Mouse (Mus musculus) urinary bladder, postnatal 14 days (tissue): ENCODE measurements at regions not wholly inside any gene's neighbourhood (a gene's known extent, or its start where the extent isn't known, plus 50 kb on each side); places are given as distances from the start of the nearest gene placed in this dataset.
"Not testable (repeated sequence)": the region's sequence is repeated elsewhere in the genome, so short reads cannot be mapped to it uniquely, and the experiment has no call there.

ENCODE experiments used
- DNase-seq: peaks from one replicate; pipeline ENCODE4 v3.0.0; 2021; ENCODE audit warnings: low spot score

DNA sequence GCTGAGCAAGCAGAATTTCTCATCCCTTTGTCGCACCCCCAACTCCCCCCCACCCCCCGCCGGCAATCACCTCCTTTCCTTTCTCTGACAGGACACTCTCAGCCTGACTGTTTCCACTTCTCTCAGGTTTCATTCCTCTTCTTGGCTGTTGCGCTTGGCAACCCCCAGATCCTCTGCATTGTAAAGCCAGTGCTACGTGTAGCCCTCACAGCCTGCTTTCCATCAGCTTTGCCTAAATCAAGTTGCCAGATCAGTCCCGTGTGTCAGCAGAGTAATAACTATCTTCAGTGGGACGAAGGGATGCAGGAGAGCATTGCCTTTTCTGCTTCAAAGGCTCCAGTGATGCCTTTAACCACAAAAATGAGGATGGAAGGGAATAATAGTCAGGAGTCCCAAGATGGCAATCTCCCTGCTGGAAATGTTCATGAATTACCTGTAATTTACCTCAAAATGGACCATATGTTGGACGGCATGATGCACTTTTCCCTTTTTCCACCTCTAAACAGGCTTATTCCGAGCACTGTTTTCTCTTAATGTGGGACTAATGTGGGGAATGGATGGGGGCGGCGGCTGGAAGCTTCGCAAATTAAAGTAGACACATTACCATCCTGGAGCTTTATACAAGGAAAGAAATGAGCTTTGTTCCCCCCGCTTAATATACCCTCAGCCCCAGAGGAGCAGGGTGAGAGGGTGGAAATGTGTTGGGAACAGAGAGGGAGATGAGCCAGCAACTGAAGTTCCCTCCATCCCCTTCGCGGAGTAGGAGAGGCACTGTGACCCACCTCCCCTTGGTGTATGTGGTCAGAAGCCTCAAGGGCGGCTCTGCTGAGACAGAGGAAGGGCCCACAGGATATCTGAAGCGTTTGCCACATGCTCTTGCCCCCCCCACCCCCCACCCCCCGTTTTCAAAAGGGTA is 168.3 kb upstream of the Npvf start:
- no peak for DNase-seq

- DNase-seq, result no peak
Measured at GRCm38 (mm10) chr6:50823220-50823910, 169.1 kb upstream of the Npvf start.

GRCm38 (mm10) chr6:50824466-50824865 is 170.2 kb upstream of the Npvf start:
- no peak for DNase-seq

- DNase-seq, result no peak
Measured at GRCm38 (mm10) chr6:50831725-50832124, 177.5 kb upstream of the Npvf start.

GRCm38 (mm10) chr6:50835997-50836625 is 181.9 kb upstream of the Npvf start:
- no peak for DNase-seq

- DNase-seq, result no peak
Measured at GRCm38 (mm10) chr6:50840826-50841225, 186.6 kb upstream of the Npvf start.

- DNase-seq, result not testable (repeated sequence)
Measured at GRCm38 (mm10) chr6:50845246-50845645, 191.0 kb upstream of the Npvf start.

GRCm38 (mm10) chr6:50846740-50847516 is 192.7 kb upstream of the Npvf start:
- no peak for DNase-seq

GRCm38 (mm10) chr6:50847548-50847947 is 193.3 kb upstream of the Npvf start:
- DNase-seq, result no peak

- peak; percentile 29 for DNase-seq
Measured at GRCm38 (mm10) chr6:50859162-50859561, 204.9 kb upstream of the Npvf start.

GRCm38 (mm10) chr6:50877991-50878390 is 223.8 kb upstream of the Npvf start:
- no peak for DNase-seq

GRCm38 (mm10) chr6:50882298-50882697 is 228.1 kb upstream of the Npvf start:
- DNase-seq, result no peak

DNA sequence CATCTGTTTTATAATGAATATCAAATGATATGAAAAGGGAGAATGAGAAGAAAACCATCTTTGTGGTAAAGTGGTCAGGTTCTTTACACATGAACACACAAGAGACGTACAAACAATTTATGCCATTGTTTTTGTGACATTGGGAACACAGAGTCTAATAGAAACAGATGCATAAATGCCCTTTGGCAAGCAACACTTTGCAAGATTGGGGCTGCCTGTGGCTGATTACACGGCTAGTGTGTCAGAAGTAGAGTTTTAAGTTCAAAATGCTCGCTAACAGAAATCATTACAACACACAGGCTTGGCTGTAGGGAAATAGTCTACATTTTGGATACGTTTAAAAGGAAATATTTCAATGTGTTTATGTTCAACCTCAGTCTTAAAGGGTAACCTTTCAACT is 228.5 kb upstream of the Npvf start:
- DNase-seq, result no peak

DNA sequence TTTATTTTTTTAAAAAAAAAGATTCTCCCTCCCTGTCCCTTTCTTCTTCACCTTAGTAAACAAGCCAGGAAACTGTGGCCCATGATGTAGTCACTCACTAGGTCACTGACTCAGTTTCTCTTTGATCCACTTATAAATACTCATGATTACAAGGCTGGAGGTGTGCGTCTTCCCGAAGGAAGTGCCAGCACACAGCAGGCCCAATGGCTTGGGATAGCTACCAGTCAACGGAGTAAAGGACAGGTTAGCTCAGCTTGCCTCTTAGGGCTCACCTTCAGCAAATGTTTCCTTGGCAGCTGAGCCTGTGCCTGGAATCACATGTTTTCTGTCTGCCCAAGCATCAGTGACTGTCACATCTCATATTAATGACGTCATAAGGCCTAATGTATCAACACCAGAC is 230.8 kb upstream of the Npvf start:
- DNase-seq, result no peak

DNA sequence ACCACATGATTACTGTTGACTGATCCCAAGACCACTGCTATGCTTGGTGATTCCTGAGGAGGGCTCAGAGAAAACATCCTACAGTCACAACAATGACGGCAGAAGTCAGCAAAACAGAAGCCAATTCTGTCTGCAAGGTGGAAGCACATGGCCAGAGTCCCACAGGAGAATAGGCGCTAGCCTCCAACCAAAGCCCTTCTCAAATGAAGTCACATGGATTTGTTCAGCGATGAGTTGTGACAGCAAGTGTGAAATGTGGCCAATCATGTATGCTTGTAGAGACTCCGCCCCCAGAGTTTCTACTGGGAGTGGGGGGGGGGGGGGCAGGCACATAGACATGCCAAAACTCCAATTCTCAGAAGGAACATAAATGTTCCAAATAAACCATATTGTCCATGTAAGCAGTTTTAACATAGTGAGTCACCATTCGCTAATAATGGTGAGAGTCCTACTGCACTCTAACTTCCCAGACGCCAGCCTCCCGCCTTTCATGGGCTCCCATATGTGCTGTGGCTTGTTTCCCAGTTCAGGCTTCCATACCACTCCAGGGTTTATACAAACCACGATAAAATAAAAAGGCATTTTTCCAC is 231.6 kb upstream of the Npvf start:
- no peak for DNase-seq

DNA sequence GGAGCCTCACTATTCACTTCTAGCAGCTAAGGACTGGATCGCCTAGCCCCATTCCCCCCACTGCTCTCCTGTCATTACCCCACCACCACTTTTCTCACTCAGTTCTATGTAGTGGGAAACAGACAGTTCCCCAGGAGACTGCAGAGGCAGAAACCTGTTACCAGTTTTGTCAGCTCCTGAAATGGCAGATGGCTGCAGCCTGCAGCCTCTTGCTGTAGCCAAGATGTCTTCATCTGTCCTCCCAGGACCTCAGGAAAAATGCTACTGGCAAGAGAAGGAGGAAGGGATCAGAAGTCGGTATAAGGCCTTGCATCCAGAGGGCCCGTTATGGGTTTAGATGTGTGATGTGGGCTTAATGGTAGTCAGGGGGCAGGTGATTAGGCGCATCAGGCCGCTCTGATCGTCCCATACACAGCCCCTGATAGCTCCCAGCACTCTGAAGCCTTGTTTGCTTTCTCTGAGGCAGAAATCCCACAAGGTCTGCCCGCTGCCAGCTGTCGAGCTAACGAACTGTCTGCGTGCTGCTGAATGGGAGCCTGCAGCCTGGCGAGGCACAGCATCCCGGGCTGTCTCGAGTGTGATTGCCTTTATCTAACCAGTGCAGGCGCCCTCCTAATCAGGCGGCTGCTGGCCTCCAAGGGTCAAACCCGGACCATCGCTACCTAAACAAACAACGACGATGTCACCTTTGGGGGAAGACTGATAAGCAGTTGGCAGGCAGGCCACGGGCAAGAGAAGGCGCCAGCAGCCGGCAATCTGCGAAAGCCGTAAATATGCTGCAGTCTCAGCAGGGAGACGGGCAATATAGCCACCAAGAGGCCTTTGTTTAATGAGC is 236.3 kb upstream of the Npvf start:
- no peak for DNase-seq

DNA sequence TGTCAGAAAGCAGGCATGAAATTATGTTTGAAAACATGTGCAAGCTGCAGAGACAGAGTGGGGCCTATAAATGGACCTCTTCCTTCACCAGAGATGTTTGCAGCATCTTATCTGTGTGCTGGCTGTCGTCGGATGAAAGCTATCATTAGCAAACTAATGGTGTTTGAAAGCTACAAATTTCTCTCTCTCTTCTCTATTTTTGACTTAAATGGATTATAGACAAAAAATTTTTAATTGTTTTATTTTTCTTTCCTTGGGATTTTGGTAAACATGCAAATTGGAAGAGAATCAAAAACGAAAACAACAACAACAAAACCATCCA is 236.9 kb upstream of the Npvf start:
- no peak for DNase-seq

DNA sequence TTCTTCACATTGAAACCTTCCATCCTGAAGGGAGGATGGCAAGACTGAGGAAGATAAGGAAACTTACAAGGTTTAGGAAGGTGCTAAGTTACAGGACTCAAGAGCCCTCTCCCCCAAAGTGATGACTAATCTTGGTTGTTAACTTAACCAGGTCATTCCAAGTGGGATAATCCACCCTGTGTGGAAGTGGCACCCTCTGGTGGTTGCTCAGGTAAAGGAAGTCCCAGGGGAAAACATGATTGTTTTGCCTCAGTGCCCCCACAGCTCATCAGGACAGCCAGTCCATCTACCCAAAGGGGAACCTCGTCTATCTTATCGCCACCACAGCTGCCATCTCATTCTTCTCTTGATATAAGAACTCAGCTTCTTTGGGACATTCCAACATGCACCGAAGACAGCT is 244.6 kb upstream of the Npvf start:
- peak; percentile 4 for DNase-seq

GRCm38 (mm10) chr6:50915166-50916030 is 261.2 kb upstream of the Npvf start:
- DNase-seq, result no peak

- no peak for DNase-seq
Measured at GRCm38 (mm10) chr6:50918248-50918647, 264.0 kb upstream of the Npvf start.
